In genomic region chr5:64807603-64808002, GRCm38 (mm10) we compare ENCODE assay signal across 9 mouse cellular contexts. TPM values are rescaled to one million over a fixed set of nuclear protein-coding genes. Genes with fewer than 3 reads are reported as not detected.
A peak's percentile ranks its signal among the peaks of the same experiment; 100 is the strongest.
DNase-seq lines count a peak whose midpoint lies in the region; ATAC-seq and TF ChIP-seq lines count a peak whose summit lies in the region.
"Had no signal": no experiment of that assay in that cellular context is flagged by ENCODE, and none has a peak within 500 bp of the region (broad histone marks: within the 10 kb centered on the region; RNA-seq: fewer than 3 reads in every experiment).

No protein-coding gene starts in this region.

- peak overlapping the region; percentile 29 for H3K9ac ChIP-seq in lung, postnatal 0 days (replicated peaks; ENCODE audit: low read depth)

- WGBS in lung, postnatal 0 days = 29% methylated on average over 4 of the region's 4 CpGs
- WGBS in limb, embryonic 10.5 days = 67% methylated on average over 4 of the region's 4 CpGs
- 12% methylated on average over 4 of the region's 4 CpGs for WGBS in small intestine, adult 2 months

- H3K4me3 ChIP-seq in gastrocnemius, adult 2 months = peak overlapping the region; percentile 99
- H3K4me3 ChIP-seq in lung, postnatal 0 days (ENCODE audit: low read depth, low read length) = peak overlapping the region; percentile 5; the same call in 1 of the 2 replicates
- no peak overlapping the region for H3K4me3 ChIP-seq in limb, embryonic 10.5 days
- H3K4me3 ChIP-seq in small intestine, adult 2 months (ENCODE audit: low read depth, low read length) = no peak overlapping the region

- no peak for ATAC-seq in lung, postnatal 0 days

- peak overlapping the region; percentile 67 for H3K4me2 ChIP-seq in lung, postnatal 0 days (replicated peaks; ENCODE audit: low read depth, low read length)

- no peak for TF ChIP-seq EP300 in lung, postnatal 0 days (IDR thresholded peaks at IDR 0.05)

- intact Hi-C loops in gastrocnemius, adult 2 months (cut with DNase I) = no loop called here

- peak overlapping the region; percentile 100 for H3K27ac ChIP-seq in gastrocnemius, adult 2 months
- peak overlapping the region; percentile 71 for H3K27ac ChIP-seq in lung, postnatal 0 days (ENCODE audit: low read length)
- H3K27ac ChIP-seq in limb, embryonic 10.5 days = peak overlapping the region; percentile 93; the same call in 1 of the 2 replicates
- peak overlapping the region; percentile 97; the same call in 1 of the 2 replicates for H3K27ac ChIP-seq in small intestine, adult 2 months (ENCODE audit: insufficient read depth, low read depth, low read length)

- TF ChIP-seq CTCF in gastrocnemius, adult 2 months (IDR thresholded peaks at IDR 0.05) = no peak
- TF ChIP-seq CTCF in lung, postnatal 0 days (IDR thresholded peaks at IDR 0.05) = no peak
- no peak for TF ChIP-seq CTCF in small intestine, adult 2 months (IDR thresholded peaks at IDR 0.05; ENCODE audit: extremely low read depth, insufficient read length, insufficient replicate concordance, low read depth, low read length)

- no peaks in the 10 kb centered on the region for H3K27me3 ChIP-seq in lung, postnatal 0 days (replicated peaks; ENCODE audit: insufficient read depth, low read length)
- H3K27me3 ChIP-seq in limb, embryonic 10.5 days (ENCODE audit: low read depth, poor library complexity, severe bottlenecking) = no peaks in the 10 kb centered on the region
- H3K27me3 ChIP-seq in small intestine, adult 2 months (ENCODE audit: control insufficient read depth, insufficient read depth, low read length) = no peaks in the 10 kb centered on the region

- peaks cover 45% of the 10 kb centered on the region for H3K4me1 ChIP-seq in lung, postnatal 0 days (ENCODE audit: insufficient read depth, low read depth, low read length)
- peaks cover 80% of the 10 kb centered on the region for H3K4me1 ChIP-seq in limb, embryonic 10.5 days
- peaks cover 30% of the 10 kb centered on the region for H3K4me1 ChIP-seq in small intestine, adult 2 months (ENCODE audit: control insufficient read depth, insufficient read depth, insufficient read length, low read length)

- H3K9me3 ChIP-seq in lung, postnatal 0 days (ENCODE audit: low read length) = no peaks in the 10 kb centered on the region
- H3K9me3 ChIP-seq in limb, embryonic 10.5 days (replicated peaks) = no peaks in the 10 kb centered on the region

- no peak for TF ChIP-seq POLR2A in small intestine, adult 2 months (IDR thresholded peaks at IDR 0.05; ENCODE audit: low read depth, low read length)

- no peaks in the 10 kb centered on the region for H3K36me3 ChIP-seq in lung, postnatal 0 days (ENCODE audit: insufficient read depth, low read length)
- peaks cover 14% of the 10 kb centered on the region for H3K36me3 ChIP-seq in limb, embryonic 10.5 days
- peaks cover 9% of the 10 kb centered on the region for H3K36me3 ChIP-seq in small intestine, adult 2 months (ENCODE audit: control insufficient read depth, insufficient read depth, low read length)

- no peak for DNase-seq in gastrocnemius, adult 2 months
- DNase-seq in gastrocnemius, postnatal 10 days = no peak
- no peak for DNase-seq in lung, postnatal 0 days (ENCODE audit: low spot score)
- DNase-seq in lung, adult 18-20 months = no peak
- DNase-seq in limb, embryonic 10.5 days (ENCODE audit: low spot score) = no peak
- DNase-seq in MN1 (ENCODE audit: low spot score) = no peak
- no peak for DNase-seq in left cerebral cortex, adult 18-20 months (ENCODE audit: low spot score in 2 of 2)
- DNase-seq: adrenal gland, postnatal 10 days had no signal

RNA-seq across cellular contexts. Expression of gene Klf3, which starts 4.4 kb away (rescaled TPM):
- 10 to 100 TPM; 18.2 to 20.4 TPM for total RNA-seq in gastrocnemius, adult 2 months (2021)
- 10 to 100 TPM; 31.7 to 46.3 TPM for total RNA-seq in gastrocnemius, postnatal 10 days (2021)
- 89.7 and 104 TPM in 2 replicates for polyA plus RNA-seq in lung, postnatal 0 days (2015; fragmentation: Nextera tagmentation; extraction: Ambion mirVana)
- 40.8 and 42.7 TPM in 2 replicates for polyA plus RNA-seq in limb, embryonic 10.5 days (2016; fragmentation: Nextera tagmentation; extraction: Ambion mirVana)
- 52.4 and 170 TPM in 2 replicates for polyA plus RNA-seq in small intestine, adult 2 months (2012; rRNA removed)
- total RNA-seq in left cerebral cortex, adult 18-20 months (2021) = 10 to 100 TPM; 32.0 to 33.4 TPM

Comparison
In these comparisons a context has a peak if more than half of its experiments do, and no peak if none do; other contexts are left out.
1. H3K4me3 ChIP-seq: peak in gastrocnemius, adult 2 months (single experiment) and lung, postnatal 0 days (single experiment); none in limb, embryonic 10.5 days (single experiment) and small intestine, adult 2 months (single experiment).
2. Peak in every context shown above with its lines, with median percentiles within 50 percentile points of each other: H3K27ac ChIP-seq.